Mouse (Mus musculus) monocyte, adult 59 days (primary cell): ENCODE results near the gene Ercc6l2. TPM values are rescaled to one million over a fixed set of nuclear protein-coding genes. Genes with fewer than 3 reads are reported as not detected.

Source experiments
- total RNA-seq, 2 experiments: library from RNA; stranded (reverse); gene quantifications; one replicate each; pipeline ENCODE4 v1.2.4; 2023

The Ercc6l2 gene
- 10 to 100 TPM; 12.5 to 15.8 TPM for total RNA-seq

GRCm38 (mm10) chr13:63814746-63815681 is at the start of gene Ercc6l2:
Ercc6l2 (plus strand) TSS chr13:63815240.

Other genes starting within 250 kb of the Ercc6l2 start
- gene Ptch1, start 241.6 kb upstream of the Ercc6l2 start, total RNA-seq: 1 to 10 TPM; 4.3 to 5.8 TPM